Comparison of ENCODE assay signal across 13 mouse cellular contexts in the genomic region with DNA sequence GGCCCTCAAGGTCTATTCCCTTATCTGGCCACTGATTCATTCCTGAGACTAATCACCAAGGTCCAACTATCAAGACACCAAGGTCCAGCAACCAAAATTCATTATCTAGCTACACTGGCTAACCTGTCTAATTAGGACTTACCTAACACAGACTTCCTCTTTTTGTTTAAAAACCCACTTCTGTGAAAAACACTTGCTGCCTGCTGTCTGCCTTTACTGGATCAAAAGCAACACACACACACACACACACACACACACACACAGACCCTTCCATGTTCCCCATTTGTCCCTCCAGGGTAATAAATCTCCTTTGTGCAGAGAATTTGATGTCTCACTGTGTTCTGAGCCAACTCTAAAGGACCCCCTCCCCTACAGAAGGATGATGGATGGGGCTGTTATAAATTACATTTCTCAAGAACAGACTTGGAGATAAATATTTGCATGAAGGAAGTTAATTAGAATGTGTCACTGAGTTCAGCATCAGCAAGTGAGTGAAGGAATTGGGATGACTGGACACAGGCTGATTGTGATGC. TPM values are rescaled to one million over a fixed set of nuclear protein-coding genes. Genes with fewer than 3 reads are reported as not detected.
"Had no signal": no experiment of that assay in that cellular context is flagged by ENCODE, and none has a peak within 500 bp of the region (broad histone marks: within the 10 kb centered on the region; RNA-seq: fewer than 3 reads in every experiment).

No protein-coding gene starts in this region.

- H3K9ac ChIP-seq: limb, embryonic 12.5 days; liver, embryonic 14.5 days; midbrain, embryonic 13.5 days had no signal

- H3K36me3 ChIP-seq: limb, embryonic 12.5 days; midbrain, embryonic 13.5 days had no signal

- ATAC-seq: midbrain, embryonic 13.5 days had no signal

- H3K4me3 ChIP-seq: limb, embryonic 12.5 days; midbrain, embryonic 13.5 days had no signal

- H3K27me3 ChIP-seq: limb, embryonic 12.5 days; midbrain, embryonic 13.5 days had no signal

- H3K4me1 ChIP-seq: limb, embryonic 12.5 days; midbrain, embryonic 13.5 days had no signal

- H3K9me3 ChIP-seq: limb, embryonic 12.5 days; midbrain, embryonic 13.5 days had no signal

- DNase-seq: kidney, postnatal 36 days; layer of hippocampus, adult 9-11 months; liver; lung, adult 18-20 months; right cerebral cortex, postnatal 14 days; thymus, postnatal 4 days had no signal

- H3K4me2 ChIP-seq: limb, embryonic 12.5 days; midbrain, embryonic 13.5 days had no signal

- H3K27ac ChIP-seq: limb, embryonic 12.5 days; liver, embryonic 14.5 days; midbrain, embryonic 13.5 days had no signal

RNA-seq across cellular contexts. Expression of gene Ankrd34c, which starts 43.2 kb away (rescaled TPM):
- polyA plus RNA-seq: kidney, embryonic 16.5 days; limb, embryonic 12.5 days; liver, embryonic 14.5 days; lung, embryonic 16.5 days; small intestine, adult 2 months; stomach, embryonic 16.5 days had no signal
